Mouse (Mus musculus) liver, embryonic 14.5 days (tissue): ENCODE results near the gene Sesn3.

ENCODE experiments used
- CTCF ChIP-seq: IDR thresholded peaks from 2 replicates; pipeline ENCODE4 v1.5.1; 2016; ENCODE audit warnings: antibody characterized with exemption, low read depth, control low read depth
- EP300 ChIP-seq: IDR thresholded peaks from 2 replicates; pipeline ENCODE4 v1.6.1; 2016; ENCODE audit warnings: antibody characterized with exemption, low read depth

DNA sequence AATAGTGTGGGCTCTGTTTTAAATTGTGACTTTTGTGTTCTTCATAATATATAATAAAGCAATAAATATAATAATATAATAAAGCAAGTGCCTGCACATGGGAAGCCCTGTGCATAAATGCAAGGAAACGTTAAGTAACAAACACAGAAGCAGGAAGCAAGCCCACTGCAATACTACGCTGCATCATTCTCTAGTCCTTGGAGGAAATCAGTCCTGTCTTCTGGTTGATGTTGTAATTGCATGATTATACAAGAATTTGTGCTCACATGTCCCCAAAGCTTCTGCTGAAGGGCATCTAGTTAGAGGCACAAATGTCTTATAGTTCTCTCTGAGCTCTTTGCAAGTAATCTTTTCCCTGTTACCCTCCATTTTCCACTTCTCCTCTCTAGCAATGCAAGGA is 6.3 kb upstream of the Sesn3 start:
- TF ChIP-seq CTCF, result no peak
- no peak for TF ChIP-seq EP300
